Mouse (Mus musculus) gastrocnemius, postnatal 14 days (tissue): ENCODE measurements around the gene Olfr665. TPM values are rescaled to one million over a fixed set of nuclear protein-coding genes. Genes with fewer than 3 reads are reported as not detected.
"Not testable (repeated sequence)": the region's sequence is repeated elsewhere in the genome, so short reads cannot be mapped to it uniquely, and the experiment has no call there.

Source experiments
- DNase-seq: peaks from one replicate; pipeline ENCODE4 v3.0.0; 2021; ENCODE audit warnings: mixed read lengths
- intact Hi-C: fragments of 180-260 bp; cut with DNase I; formaldehyde crosslinking; loops from one replicate; pipeline ENCODE4 v1.15.1; 2025; ENCODE audit warnings: low total_unique reads
- long read RNA-seq, 2 experiments: library from polyadenylated mRNA; stranded (forward); transcript quantifications; one replicate each; pipeline ENCODE4 v2.0.0; 2021
- total RNA-seq, 2 experiments: library from RNA; stranded (reverse); gene quantifications; 2 replicates each; pipeline ENCODE4 v1.2.3; 2021

The Olfr665 gene
- total RNA-seq: not detected
- long read RNA-seq, experiment 1: 0 reads
- long read RNA-seq, experiment 2: 0 reads

GRCm38 (mm10) chr7:104877731-104878130, at the start of gene Olfr665:
TSS of gene Olfr665 (plus strand) at chr7:104878031.
- DNase-seq: no peak
- intact Hi-C loops: no loop called here

- intact Hi-C loops: no loop called here
- DNase-seq: no peak
Observed at GRCm38 (mm10) chr7:104842503-104842902, 35.3 kb upstream of the Olfr665 start, which contains the start of gene Usp17lb. TSS of gene Usp17lb (minus strand) at chr7:104842603.

- intact Hi-C loops: no loop called here
- no peak for DNase-seq
Observed at GRCm38 (mm10) chr7:104843731-104844287, 34.0 kb upstream of the Olfr665 start.

GRCm38 (mm10) chr7:104851546-104851945, 26.3 kb upstream of the Olfr665 start:
- intact Hi-C loops, DNase-seq: not testable (repeated sequence)

- intact Hi-C loops: no loop called here
- no peak for DNase-seq
Observed at GRCm38 (mm10) chr7:104855248-104855750, 22.5 kb upstream of the Olfr665 start.

- DNase-seq: not testable (repeated sequence)
Observed at GRCm38 (mm10) chr7:104856709-104857108, 21.1 kb upstream of the Olfr665 start, which contains the start of gene Usp17la. TSS of gene Usp17la (plus strand) at chr7:104857009.

GRCm38 (mm10) chr7:104857683-104858082, 20.1 kb upstream of the Olfr665 start:
- DNase-seq: no peak
- intact Hi-C loops: no loop called here

More at GRCm38 (mm10) chr7:104856709-104857108, 21.1 kb upstream of the Olfr665 start, which contains the start of gene Usp17la:
- intact Hi-C loops: not testable (repeated sequence)

- no peak for DNase-seq
- intact Hi-C loops: no loop called here
Observed at GRCm38 (mm10) chr7:104861381-104861780, 16.4 kb upstream of the Olfr665 start.

DNA sequence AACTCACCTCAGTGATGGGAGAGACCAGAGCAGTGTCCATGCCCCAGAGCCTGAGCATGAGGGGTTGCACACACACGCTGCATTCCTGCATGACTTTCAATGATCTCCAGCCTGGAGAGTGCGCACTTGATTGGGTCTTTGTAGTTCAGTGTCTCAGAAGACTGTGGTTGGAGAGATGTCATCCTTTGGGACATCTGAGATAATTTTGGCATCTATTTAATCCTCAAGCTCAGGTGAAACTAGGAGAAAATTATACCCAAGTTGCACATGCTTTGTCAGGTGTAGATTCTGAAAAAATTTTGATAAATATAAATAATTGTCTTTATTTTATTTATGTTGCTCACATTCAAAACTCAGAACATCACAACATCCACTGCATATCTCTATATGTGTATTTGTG, 18.0 kb downstream of the Olfr665 start, which contains the start of gene Olfr666:
Gene Olfr666 (minus strand): TSS at position 101 of the 400 bp plus-strand sequence.
- intact Hi-C loops: no loop called here

GRCm38 (mm10) chr7:104921382-104921781, 43.6 kb downstream of the Olfr665 start, which contains the start of gene Olfr667:
TSS of gene Olfr667 (minus strand) at chr7:104921482.
- DNase-seq: no peak
- intact Hi-C loops: no loop called here

More for the DNA sequence above, 18.0 kb downstream of the Olfr665 start, which contains the start of gene Olfr666:
- no peak for DNase-seq

GRCm38 (mm10) chr7:104927957-104928356, 50.1 kb downstream of the Olfr665 start, which contains the start of gene Olfr668:
TSS of gene Olfr668 (minus strand) at chr7:104928057.
- no peak for DNase-seq
- intact Hi-C loops: no loop called here

Other genes starting within 250 kb of the Olfr665 start
- not detected for gene Olfr658, start 230.7 kb upstream of the Olfr665 start, total RNA-seq
- not detected for gene Olfr659, start 211.3 kb upstream of the Olfr665 start, total RNA-seq
- not detected for gene Olfr661, start 191.5 kb upstream of the Olfr665 start, total RNA-seq
- gene Usp17le, start 100.6 kb upstream of the Olfr665 start, total RNA-seq: not detected
- not detected for gene Usp17lb, start 35.4 kb upstream of the Olfr665 start, total RNA-seq
- not detected for gene Usp17la, start 21.0 kb upstream of the Olfr665 start, total RNA-seq
- not detected for gene Olfr666, start 17.9 kb downstream of the Olfr665 start, total RNA-seq
- not detected for gene Olfr667, start 43.5 kb downstream of the Olfr665 start, total RNA-seq
- not detected for gene Olfr668, start 50.0 kb downstream of the Olfr665 start, total RNA-seq
- not detected for gene Olfr669, start 56.2 kb downstream of the Olfr665 start, total RNA-seq
- not detected for gene Olfr670, start 84.6 kb downstream of the Olfr665 start, total RNA-seq
- not detected for gene Olfr671, start 101.1 kb downstream of the Olfr665 start, total RNA-seq
- gene Olfr672, start 124.0 kb downstream of the Olfr665 start, total RNA-seq: not detected
- gene Olfr675, start 150.4 kb downstream of the Olfr665 start, total RNA-seq: not detected
- not detected for gene Olfr676, start 154.7 kb downstream of the Olfr665 start, total RNA-seq
- gene Olfr677, start 173.3 kb downstream of the Olfr665 start, total RNA-seq: not detected
- gene Olfr678, start 186.4 kb downstream of the Olfr665 start, total RNA-seq: not detected
- not detected for gene Olfr679, start 203.2 kb downstream of the Olfr665 start, total RNA-seq
- gene Olfr680-ps1, start 214.8 kb downstream of the Olfr665 start, total RNA-seq: not detected
- not detected for gene Olfr681, start 238.8 kb downstream of the Olfr665 start, total RNA-seq